Mouse (Mus musculus): ENCODE measurements around the gene Clcc1.
"Not testable (repeated sequence)": the region's sequence is repeated elsewhere in the genome, so short reads cannot be mapped to it uniquely, and the experiment has no call there.

The Clcc1 gene

DNA sequence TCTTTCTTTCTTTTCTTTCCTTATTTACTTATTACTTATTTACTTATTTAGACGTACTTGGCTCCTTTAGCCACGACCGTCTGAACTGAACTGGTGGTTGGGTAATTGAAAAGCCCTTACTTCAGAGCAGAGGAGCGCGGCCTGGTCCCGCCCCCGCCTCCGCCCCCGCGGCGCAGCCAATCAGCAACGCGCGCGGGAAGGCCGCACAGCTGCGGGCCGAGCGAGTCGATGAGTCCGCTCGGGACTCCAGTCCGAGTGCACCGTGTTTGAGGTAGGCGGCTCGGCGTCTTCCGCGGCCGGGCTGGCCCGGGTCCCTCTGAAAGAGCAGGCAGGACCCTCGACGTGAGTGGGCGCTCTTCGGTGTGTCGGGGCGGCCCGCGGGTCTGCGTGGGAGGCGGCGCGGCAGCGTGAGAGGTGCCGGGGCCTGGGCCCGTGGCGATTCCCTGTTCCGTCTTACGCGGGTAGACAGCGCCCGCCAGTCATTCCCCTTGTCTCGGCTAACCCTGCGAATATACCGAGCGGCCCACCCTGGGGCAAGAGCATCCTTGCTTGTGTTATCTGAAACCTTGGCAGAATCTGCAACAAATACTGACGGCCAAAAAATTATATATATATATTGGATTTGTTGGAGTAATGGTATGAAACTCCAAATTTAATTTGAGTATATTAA lies at the start of gene Clcc1:
Gene Clcc1 (plus strand): TSS at position 204 of the 670 bp plus-strand sequence.
- peak; percentile 89 to 94 for DNase-seq (ENCODE audit: low spot score in 2 of 2)

DNA sequence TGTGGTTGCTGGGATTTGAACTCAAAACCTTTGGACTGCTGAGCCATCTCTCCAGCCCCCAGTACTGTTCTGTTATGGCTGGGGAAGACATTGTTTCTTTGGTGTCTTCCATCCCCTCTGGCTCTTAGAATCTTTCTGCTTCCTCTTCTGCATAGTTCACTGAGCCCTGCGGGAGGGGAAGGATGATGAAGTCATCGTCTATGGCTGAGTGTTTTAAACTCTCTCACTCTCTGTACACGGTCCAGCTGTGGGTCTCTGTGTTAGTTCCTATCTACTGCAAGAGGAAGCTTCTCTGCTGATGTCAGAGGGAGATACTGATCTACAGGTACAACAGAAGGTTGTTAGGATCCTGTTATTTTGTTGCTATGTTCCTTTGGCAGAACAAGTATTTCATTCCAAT lies 44.8 kb upstream of the Clcc1 start:
- no peak for DNase-seq (ENCODE audit: low spot score in 2 of 2)

DNA sequence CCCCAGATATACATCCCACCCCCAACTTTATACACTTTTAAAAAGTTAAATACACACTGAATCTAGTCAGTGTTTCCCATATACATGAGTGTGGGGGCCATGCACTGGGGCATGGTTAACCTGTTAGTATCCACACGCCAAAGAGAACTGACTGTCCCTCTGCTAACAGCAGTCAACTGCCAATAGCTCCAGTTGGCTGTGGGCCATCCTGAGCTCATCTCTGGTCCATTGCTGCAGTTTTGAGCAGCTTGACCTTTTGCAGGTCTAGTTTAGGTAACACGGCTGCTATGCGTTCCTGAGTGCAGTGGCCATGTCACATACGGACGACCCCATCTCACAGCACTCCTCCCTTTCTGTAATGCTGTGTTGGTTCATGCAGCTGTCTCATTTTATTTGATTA lies 19.0 kb upstream of the Clcc1 start:
- DNase-seq (ENCODE audit: low spot score in 2 of 2) = no peak

DNA sequence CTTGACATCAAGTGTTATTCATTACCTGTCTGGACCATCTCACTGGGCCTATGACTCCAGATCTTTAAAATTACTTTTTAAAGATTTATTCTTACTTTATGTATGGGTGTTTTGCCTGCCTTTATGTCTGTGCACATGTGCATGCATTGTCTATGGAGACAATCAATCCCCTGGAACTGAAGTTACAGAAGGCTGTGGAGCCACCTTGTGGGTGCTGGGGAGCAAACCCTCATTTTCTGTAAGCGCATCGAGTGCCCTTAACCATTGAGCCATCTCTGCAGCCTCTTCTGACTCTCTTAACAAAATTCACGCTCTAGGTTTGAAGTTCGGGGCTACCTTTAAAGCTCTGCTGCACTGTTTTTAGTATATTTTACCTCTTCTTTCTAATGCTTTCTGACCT lies 14.3 kb upstream of the Clcc1 start:
- DNase-seq (ENCODE audit: low spot score in 2 of 2) = no peak

DNA sequence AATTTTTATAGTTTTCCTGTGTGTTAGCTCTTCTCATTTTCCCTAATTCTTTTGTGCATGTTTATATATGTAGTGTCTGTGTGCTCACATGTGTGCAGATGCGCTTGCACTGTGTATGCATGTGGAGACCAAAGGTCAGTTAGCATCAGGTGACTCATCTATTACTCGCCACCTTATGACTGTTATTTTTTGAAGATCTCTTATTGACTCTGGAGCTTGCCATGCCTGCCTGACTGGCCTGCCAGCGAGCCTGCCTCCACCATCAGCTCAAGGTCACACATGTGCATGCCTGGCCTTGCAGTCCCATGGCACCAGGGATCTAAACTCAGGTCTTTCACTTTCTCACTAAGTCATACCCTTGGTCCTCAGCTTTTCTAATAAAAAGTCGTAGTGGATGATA lies 12.7 kb upstream of the Clcc1 start:
- no peak for DNase-seq (ENCODE audit: low spot score in 2 of 2)

DNA sequence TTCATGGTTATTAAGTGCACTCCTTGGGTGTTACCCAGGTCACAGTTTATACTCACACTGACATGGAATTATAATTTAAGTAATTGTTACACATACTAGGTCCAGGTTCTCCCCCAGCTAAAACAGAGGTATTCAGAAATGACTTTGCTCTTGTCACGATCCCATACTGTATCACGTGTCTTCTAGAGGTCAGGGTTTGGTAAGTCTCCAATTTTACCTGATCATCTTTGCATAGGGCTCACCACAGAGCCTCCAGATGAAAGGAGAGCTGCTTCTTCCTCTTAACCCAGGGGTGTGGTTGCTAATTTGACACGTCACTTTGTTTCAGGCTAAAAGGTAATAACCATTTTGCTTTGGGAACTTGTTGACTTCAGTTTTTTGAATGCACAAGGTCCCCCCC lies 8.9 kb upstream of the Clcc1 start:
- DNase-seq (ENCODE audit: low spot score in 2 of 2) = no peak

DNA sequence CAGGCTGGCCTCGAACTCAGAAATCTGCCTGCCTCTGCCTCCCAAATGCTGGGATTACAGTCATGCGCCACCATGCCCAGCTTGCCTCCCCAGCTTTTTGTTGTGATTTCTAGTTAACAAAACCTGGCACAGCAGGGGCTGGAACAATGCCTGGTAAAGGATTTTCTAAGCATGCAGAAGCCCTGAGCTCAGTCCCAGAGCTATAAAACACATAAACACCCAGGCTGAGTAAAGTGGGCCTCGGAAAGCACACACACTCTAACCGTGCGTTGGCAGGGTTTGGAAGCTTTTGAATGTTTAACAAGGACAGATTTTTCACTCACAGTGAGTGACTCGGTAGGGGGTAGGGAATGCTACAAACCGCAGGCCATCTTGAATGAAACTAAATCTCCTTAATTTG lies 7.7 kb upstream of the Clcc1 start:
- no peak for DNase-seq (ENCODE audit: low spot score in 2 of 2)

DNA sequence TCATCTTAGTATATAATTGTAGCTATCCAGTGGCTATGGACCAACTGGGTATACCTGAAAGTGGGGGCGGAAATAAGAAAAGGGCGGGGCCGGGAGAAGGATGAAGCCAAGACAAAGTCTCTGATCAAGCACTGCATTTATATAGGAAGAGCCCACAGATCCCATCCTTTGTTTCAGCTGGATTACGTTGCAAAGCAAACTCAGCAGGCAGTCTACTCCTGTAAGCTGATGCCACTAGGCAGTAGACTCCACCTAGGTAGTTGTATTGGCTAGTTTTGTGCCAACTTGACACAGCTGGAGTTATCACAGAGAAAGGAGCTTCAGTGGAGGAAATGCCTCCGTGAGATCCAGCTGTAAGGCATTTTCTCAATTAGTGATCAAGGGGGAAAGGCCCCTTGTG lies 6.0 kb upstream of the Clcc1 start:
- DNase-seq (ENCODE audit: low spot score in 2 of 2) = not testable (repeated sequence)

DNA sequence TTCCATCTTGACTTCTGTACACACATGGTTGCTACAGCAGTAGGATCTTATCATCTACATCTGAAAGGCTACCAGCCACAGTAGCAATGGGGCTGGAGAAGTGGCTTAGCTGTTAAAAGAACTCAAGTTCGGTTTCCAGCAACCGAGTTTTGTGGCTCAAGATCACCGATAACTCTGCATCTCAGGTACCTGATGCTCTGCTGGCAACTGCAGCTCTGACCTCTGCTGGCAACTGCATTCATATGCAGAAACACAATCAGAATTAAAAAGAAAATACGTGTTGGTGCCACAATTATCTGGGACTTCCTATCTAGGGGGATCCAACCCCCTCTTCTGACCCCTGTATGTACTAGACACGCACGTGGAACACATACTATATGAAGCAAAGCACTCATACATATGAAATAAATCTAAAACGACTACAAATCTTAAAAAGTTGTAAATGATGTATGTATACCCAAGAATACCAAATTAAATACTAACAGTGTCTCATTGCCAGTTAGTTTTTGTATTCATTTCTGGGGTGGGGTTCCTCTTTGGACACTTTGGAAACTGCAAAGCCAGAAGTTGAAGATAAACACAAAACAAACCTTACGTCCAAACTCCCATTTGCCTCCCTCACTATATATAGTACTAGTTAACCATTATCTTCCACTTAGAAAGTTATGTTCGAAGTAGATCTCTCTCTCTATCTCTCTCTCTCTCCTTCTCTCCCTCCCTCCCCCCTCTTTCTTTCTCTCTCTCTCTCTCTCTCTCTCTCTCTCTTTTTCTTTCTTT lies 659 bp upstream of the Clcc1 start:
- no peak for DNase-seq (ENCODE audit: low spot score in 2 of 2)

DNA sequence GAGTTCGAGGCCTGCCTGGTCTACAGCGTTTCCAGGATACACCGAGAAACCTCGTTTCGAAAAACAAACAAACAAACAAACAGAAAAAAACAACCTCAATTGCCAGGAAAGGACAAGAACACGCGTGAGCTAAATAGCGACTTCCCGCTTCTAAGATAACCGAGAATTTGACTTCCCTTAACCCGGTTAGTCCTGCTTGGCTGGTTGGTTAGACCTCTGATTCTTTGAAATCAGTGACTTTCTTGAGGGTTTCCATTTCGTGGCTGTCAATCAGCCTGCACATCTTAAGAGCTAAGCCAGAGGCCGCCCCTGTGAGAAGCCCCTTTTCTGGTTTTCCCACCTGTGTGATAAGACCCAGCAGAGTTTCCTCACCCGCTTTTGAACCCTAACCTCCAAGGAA lies 853 bp downstream of the Clcc1 start:
- DNase-seq (ENCODE audit: low spot score in 2 of 2) = no peak

DNA sequence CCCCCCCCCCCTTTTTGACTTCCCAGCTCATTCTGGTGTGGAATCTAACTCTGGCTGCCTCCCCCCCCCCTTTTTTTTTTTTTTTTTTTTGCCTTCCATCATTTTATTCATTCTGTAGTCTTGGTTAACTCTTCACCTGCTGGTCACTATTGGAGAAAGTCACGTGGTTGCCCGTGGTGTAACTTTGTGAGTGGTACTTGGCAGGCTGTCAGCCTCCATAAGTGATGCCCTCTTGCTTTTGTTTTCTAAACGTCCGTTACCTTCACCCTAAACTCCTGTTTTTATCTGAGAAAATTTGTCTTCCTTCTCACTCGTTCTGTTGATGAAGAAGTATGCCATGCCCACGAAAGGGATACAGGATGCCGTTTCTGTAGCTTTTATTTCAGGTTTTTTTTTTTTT lies 1.8 kb downstream of the Clcc1 start:
- DNase-seq (ENCODE audit: low spot score in 2 of 2) = no peak

DNA sequence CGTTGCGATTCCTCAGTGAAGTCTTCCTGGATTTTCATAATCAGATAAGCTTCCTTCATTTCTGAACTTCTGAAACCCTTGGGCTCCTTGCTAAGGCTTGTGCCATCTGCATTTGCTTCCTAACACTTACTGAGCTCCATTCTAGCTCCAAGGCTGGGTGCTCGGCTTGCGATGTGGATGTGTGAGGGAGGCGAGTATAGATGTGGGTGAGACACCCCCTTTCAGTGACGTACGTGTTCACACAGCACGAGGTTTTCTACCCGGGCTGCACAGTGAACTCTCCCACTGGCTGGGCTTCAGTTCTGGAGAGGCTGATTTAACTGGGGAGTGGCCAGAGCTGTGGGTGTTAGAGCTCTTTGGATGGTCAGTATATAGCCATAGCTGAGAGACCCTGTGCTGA lies 4.9 kb downstream of the Clcc1 start:
- no peak for DNase-seq (ENCODE audit: low spot score in 2 of 2)

DNA sequence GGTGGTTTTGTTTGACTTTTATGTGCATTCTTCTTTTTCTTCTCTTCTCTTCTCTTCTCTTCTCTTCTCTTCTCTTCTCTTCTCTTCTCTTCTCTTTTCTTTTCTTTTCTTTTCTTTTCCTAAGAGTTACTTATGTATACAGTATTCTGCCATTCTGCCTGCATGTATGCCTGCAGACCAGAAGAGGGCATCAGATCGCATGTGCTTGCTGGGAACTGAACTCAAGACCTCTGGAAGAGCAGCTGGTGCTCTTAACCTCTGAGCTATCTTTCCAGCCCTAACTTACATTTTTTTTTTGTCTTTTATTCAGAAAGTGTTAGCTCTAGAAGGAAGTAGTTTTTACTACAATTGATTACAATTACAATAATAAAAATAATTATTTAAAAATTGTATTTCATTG lies 7.2 kb downstream of the Clcc1 start:
- DNase-seq (ENCODE audit: low spot score in 2 of 2) = no peak

DNA sequence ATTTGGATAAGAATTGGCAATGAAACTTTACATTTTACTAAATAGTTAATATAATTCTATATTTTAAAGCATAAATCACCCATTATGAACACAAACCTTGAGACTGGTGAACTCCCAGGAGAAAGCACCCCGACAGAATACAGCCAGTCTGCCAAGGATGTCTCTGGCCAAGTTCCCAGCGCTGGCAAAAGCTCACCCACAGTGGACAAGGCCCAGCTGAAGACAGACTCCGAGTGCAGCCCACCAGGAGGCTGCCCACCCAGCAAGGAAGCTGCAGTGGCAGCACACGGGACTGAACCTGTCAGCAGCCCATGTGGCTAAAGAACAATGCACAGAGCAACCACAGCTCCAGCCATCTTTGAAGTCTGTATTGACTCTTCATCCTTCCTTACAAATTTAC lies 22.9 kb downstream of the Clcc1 start:
- DNase-seq (ENCODE audit: low spot score in 2 of 2) = no peak

DNA sequence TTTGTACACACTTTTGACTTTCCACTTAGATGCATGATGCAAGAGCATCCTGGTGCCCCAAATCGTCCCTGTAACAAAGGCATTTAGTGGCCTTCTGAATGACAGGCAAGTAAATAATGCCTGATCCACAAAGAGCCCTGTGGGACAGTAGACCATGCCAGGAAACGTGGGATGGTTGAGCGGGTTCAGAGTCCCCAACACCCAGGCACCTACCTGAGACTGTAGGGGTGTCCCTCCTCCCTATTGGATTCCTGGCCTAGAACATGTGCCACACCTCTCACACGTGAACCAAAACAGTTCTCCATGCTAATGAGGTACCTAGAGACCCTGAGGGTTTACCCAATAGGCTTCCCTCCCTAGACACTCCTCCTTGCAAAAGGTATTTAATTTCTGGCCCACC lies 27.3 kb downstream of the Clcc1 start:
- DNase-seq (ENCODE audit: low spot score in 2 of 2) = no peak

DNA sequence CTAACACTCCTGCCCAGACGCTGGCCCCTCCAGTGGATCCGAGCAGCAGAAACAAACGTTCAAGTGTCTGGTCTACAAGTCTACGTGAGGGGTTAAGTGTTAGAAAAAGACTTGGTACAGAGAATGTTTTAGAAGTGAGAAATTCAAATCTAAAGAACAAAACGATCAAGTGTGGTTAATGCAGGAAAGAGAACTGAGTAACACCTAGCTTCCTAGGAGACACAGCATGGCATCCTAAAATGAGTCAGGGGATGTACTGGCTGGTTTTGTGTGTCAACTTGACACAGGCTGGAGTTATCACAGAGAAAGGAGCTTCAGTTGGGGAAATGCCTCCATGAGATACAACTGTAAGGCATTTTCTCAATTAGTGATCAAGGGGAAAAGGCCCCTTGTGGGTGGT lies 29.9 kb downstream of the Clcc1 start:
- not testable (repeated sequence) for DNase-seq (ENCODE audit: low spot score in 2 of 2)

DNA sequence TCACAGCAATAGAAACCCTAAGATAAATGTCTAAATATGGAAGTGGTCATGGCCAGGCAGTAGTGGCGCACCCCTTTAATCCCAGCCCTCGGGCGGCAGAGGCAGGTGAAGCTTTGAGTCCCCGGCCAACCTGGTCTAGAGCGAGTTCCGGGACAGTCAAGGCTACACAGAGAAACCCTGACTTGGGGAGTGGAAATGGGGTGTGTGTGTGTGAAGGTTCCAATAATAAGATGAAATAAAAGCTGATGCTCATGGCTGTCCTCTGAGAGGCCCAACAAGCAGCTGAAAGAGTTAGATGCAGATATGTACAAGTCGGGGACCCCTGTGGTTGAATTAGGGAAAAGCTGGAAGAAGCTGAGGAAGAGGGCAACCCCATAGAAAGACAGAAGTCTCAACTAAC lies 32.0 kb downstream of the Clcc1 start:
- DNase-seq (ENCODE audit: low spot score in 2 of 2) = no peak

DNA sequence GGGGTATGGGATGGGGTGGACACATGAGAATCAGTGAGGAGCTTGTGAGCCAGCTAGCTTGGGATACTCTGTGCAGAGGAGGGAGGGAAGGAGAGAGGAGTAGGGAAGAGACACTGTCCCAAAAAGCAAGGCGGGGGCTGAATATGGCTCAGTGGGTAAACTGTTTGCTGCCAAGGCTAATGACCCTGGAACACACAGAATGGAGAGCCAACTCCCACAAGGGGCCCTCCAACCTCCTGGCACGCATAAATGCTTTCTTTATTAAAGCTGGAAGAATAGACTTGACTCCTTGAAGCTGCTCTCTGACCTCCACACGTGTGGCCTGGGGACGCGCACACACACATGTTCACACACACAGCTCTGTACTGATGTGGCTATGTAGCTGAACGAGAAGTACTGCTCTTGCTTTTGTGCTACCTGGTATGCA lies 35.3 kb downstream of the Clcc1 start:
- no peak for DNase-seq (ENCODE audit: low spot score in 2 of 2)

DNA sequence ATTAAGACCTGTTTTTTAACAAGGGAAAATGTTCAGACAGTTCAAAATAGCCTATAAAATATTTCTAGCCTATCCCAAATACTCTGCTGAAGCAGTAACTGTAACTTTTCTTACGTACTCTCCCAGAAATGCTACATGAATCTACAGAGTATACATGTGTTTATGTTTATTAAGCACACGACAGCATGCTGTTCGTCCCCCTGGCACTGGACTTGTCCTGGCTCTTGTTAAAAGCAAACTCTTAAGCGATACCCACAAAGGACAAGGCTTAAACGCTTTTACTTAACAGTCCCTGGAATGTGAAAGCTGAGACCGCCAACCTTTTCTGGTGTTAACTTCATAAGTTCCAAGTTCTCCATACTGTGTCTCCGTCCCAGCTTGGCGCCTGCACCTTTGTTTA lies 35.7 kb downstream of the Clcc1 start:
- no peak for DNase-seq (ENCODE audit: low spot score in 2 of 2)

DNA sequence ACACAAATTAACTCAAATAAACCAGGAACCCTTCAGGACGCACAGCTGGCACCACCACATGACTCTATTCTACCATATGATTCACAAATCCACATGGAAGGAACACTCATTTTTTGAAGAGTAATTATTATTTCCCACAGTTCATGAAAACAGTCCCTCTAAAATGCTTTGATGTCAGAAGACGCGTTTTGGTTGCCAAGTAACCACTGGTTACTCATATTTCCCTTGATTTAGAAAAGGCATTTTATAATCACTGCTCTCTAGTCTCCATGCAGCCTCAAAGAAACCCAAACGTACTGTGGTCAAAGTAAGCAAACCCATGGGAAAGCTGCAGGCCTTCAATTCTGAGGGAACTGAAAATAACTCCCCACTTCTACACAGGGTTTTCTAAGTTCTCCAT lies 36.3 kb downstream of the Clcc1 start:
- DNase-seq (ENCODE audit: low spot score in 2 of 2) = no peak

DNA sequence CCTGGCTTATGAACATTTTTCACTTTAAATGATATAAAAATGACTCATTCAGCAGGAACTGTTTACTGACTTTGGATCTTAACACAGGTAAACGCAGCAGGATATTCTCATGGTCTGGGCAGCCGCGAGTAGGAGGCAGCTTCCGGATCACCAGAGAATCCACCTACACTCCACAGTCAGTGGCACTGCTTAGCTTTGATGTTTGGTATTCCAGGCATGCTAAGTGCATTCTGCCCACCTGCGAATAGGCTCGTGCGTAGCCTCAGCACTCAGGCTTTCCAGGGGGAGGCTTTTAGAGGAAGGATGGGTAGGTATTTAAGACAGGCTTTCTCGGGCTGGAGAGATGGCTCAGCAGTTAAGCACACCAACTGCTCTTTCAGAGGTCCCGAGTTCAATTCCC lies 40.6 kb downstream of the Clcc1 start:
- DNase-seq (ENCODE audit: low spot score in 2 of 2) = no peak

DNA sequence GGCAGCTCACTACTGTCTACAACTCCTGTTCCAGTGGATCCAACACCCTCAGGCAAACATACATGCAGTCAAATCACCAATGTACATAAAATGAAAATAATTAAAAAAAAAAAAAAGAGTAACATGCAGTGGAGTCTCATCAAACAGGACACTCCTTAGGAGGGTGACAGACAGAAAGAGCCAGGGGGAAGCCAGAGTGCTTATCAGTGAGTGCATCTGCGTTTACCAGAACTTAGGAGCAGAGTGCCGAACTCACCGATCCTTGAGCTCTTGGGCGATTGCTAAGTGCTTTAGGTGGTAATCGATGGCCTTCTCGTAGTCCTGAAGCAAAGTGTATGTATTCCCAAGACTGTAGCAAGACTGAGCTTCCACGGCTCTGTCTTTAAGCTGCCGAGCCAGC lies 44.9 kb downstream of the Clcc1 start:
- DNase-seq (ENCODE audit: low spot score in 2 of 2) = no peak

DNA sequence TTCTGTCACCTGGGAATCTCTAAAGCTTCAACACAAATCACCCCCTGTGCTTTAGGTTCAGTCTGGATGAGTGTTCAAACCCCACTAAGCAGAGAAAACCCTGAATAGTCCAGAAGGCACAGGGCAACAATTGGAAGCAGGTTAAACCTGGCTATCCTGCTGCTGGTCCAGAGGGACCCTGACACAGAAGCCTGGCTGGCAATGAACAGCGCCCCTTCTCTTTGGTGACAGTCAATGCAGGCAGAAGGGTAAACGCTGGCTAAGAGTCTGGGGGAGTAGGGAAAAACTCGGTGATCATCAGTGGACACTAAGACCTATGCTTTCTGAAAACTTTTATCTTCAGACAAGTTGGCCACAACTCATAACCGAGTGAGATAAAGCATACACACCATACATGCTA lies 46.1 kb downstream of the Clcc1 start:
- no peak for DNase-seq (ENCODE audit: low spot score in 2 of 2)

DNA sequence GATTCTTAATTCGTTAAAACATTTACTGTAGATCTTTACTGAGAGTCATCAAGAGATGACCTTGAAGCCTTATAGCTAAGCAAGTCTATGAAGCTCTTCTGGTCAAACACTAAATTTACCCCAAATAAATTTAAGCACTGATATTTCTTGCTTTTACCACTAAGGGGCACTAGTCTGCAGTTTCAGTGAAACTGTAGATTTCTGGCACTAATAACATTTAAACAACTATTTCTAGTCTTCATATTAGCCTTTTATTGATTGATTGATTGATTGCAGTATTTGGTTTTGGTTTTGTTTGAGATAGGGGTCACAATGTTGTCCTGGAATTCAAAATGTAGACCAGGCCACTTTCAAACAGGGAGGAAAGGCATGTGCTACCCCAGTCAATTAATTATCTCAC lies 47.5 kb downstream of the Clcc1 start:
- no peak for DNase-seq (ENCODE audit: low spot score in 2 of 2)
